Mouse (Mus musculus): Measurements from ENCODE around the gene Cpne4. TPM values are rescaled to one million over a fixed set of nuclear protein-coding genes. Genes with fewer than 3 reads are reported as not detected.
A peak's percentile ranks its signal among the peaks of the same experiment; 100 is the strongest.

The Cpne4 gene
- total and polyA plus RNA-seq, 2 experiments from 2014 or later: 0.14 TPM; not detected in 1

DNA sequence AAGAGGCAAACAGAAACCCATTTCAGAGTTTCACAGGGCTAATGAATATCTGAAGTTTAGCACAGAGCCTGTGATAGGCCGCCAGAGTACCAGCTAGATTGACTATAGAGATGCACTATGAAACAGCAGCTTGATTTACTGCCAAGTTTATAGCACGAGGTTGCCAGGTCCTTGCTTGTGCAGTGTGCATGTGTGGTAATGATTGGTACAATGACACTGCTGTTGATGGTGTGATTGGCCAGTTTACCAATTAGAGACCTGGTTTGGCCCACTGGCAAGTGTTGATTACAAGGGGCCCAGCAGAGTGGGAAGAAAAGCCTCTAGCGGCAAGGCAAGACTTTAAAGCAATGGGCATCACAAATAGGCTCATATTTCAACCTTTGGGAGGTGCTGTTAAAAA is 306.6 kb downstream of the Cpne4 start:
- TF ChIP-seq EP300 (IDR thresholded peaks at IDR 0.05; ENCODE audit: low read depth) (no peak), CTCF (IDR thresholded peaks at IDR 0.05; ENCODE audit: low read depth) (no peak)
- no peak overlapping the region for H3K4me3 ChIP-seq (ENCODE audit: low read depth, low read length)
- no peaks in the 10 kb centered on the region for H3K27me3 ChIP-seq (ENCODE audit: control insufficient read depth, insufficient read depth, low read length)
- no peaks in the 10 kb centered on the region for H3K36me3 ChIP-seq (replicated peaks; ENCODE audit: control insufficient read depth, insufficient read depth, low read length)
- DNase-seq (ENCODE audit: low spot score) (no peak), ATAC-seq (ENCODE audit: insufficient read depth, low read depth) (no peak)
- WGBS: 65% methylated on average over 3 of the region's 3 CpGs
- no peak overlapping the region for H3K4me2 ChIP-seq (ENCODE audit: low read depth, low read length)
- no peak overlapping the region for H3K27ac ChIP-seq (ENCODE audit: low read depth)
- no peaks in the 10 kb centered on the region for H3K4me1 ChIP-seq (ENCODE audit: control insufficient read depth, insufficient read depth)
- H3K9me3 ChIP-seq (replicated peaks; ENCODE audit: control insufficient read depth, low read length): no peaks in the 10 kb centered on the region
- H3K9ac ChIP-seq (replicated peaks; ENCODE audit: low read depth, low read length): no peak overlapping the region

DNA sequence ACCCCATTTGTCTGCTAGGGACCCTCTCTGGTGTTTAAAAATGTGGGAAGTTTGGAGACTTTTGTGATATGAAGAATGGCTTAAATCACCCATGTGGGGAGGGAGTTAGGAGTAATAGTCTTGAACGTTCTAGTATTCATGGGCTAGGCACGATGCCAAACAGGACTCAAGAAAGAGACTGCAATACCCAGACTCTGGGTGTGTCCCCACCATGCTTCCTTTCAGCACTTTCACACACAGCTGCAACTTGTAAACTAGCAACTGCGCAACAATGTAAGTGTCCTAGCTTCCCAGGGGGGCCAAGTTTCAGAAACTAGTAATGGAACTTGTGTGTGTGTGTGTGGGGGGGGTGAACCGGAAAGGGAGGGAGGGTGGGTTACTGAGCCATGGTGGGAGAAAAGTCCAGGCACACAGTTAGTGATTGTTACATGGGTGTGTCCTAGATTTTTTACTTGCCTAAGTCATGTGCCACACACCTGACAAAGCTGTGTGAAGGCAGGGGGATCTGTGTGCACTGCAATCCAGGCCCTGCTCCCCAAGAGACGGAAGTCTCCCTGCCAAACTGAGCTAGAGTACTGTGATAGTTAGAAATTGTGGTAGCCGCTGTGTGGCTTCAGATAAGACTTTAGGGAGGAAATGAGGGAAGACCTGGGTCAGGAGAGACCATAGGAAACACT is 307.3 kb downstream of the Cpne4 start:
- Histone ChIP-seq H3K4me1 (ENCODE audit: control insufficient read depth, insufficient read depth) (no peaks in the 10 kb centered on the region), H3K27me3 (ENCODE audit: control insufficient read depth, insufficient read depth, low read length) (no peaks in the 10 kb centered on the region), H3K4me2 (ENCODE audit: low read depth, low read length) (no peak overlapping the region), H3K36me3 (replicated peaks; ENCODE audit: control insufficient read depth, insufficient read depth, low read length) (no peaks in the 10 kb centered on the region), H3K27ac (ENCODE audit: low read depth) (no peak overlapping the region), H3K4me3 (ENCODE audit: low read depth, low read length) (no peak overlapping the region), H3K9me3 (replicated peaks; ENCODE audit: control insufficient read depth, low read length) (no peaks in the 10 kb centered on the region), H3K9ac (replicated peaks; ENCODE audit: low read depth, low read length) (no peak overlapping the region)
- peak; percentile 19 for DNase-seq (ENCODE audit: low spot score)
- WGBS: 51% methylated on average over 6 of the region's 6 CpGs
- ATAC-seq (ENCODE audit: insufficient read depth, low read depth): peak; percentile 33
- TF ChIP-seq EP300 (IDR thresholded peaks at IDR 0.05; ENCODE audit: low read depth) (no peak), CTCF (IDR thresholded peaks at IDR 0.05; ENCODE audit: low read depth) (no peak)

DNA sequence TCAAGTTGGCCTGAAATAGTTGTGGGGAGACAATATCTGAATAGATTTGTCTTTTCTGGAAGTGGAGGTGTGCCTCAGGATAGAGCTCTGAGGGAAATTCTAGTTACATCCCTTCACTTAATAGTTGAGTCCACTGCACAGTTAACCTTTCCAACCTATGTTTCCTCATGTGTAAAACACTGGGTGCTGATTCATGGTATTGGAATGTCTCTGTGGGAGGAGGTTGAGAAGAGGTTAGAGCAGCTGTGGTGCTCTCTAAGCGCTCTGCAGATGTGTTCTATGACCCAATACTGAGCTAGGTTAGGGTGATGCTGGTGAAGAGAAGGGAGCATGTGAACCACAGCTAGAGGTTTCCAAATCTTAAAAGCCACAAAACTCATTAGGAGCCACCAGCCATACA is 318.7 kb downstream of the Cpne4 start:
- H3K27me3 ChIP-seq (ENCODE audit: control insufficient read depth, insufficient read depth, low read length): no peaks in the 10 kb centered on the region
- no peak overlapping the region for H3K4me2 ChIP-seq (ENCODE audit: low read depth, low read length)
- DNase-seq (ENCODE audit: low spot score) (no peak), ATAC-seq (ENCODE audit: insufficient read depth, low read depth) (no peak)
- no peak overlapping the region for H3K9ac ChIP-seq (replicated peaks; ENCODE audit: low read depth, low read length)
- no peaks in the 10 kb centered on the region for H3K9me3 ChIP-seq (replicated peaks; ENCODE audit: control insufficient read depth, low read length)
- no peak overlapping the region for H3K27ac ChIP-seq (ENCODE audit: low read depth)
- TF ChIP-seq EP300 (IDR thresholded peaks at IDR 0.05; ENCODE audit: low read depth): no peak
- no peak for TF ChIP-seq CTCF (IDR thresholded peaks at IDR 0.05; ENCODE audit: low read depth)
- H3K36me3 ChIP-seq (replicated peaks; ENCODE audit: control insufficient read depth, insufficient read depth, low read length): no peaks in the 10 kb centered on the region
- no peak overlapping the region for H3K4me3 ChIP-seq (ENCODE audit: low read depth, low read length)
- no peaks in the 10 kb centered on the region for H3K4me1 ChIP-seq (ENCODE audit: control insufficient read depth, insufficient read depth)
- 45% methylated on average over 1 of the region's 1 CpGs for WGBS

DNA sequence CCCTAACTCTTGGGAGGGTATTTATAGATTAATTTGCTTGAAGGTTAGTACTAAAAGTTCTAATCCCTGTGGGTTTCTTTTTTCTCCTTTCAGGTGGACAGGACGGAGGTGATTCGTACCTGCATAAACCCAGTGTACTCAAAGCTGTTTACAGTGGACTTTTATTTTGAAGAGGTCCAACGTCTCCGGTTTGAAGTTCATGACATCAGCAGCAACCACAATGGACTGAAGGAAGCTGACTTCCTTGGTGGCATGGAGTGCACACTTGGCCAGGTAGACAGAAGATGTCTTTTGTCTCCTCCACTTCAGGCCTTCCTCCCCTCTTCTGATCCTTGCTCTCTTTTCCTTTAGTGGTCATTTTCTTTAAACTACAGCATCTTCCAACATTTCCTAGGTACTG is 325.5 kb downstream of the Cpne4 start:
- H3K9ac ChIP-seq (replicated peaks; ENCODE audit: low read depth, low read length): no peak overlapping the region
- H3K27ac ChIP-seq (ENCODE audit: low read depth): no peak overlapping the region
- H3K4me2 ChIP-seq (ENCODE audit: low read depth, low read length): no peak overlapping the region
- no peak for ATAC-seq (ENCODE audit: insufficient read depth, low read depth)
- no peak overlapping the region for H3K4me3 ChIP-seq (ENCODE audit: low read depth, low read length)
- no peaks in the 10 kb centered on the region for H3K27me3 ChIP-seq (ENCODE audit: control insufficient read depth, insufficient read depth, low read length)
- H3K9me3 ChIP-seq (replicated peaks; ENCODE audit: control insufficient read depth, low read length): no peaks in the 10 kb centered on the region
- no peak for DNase-seq (ENCODE audit: low spot score)
- 73% methylated on average over 4 of the region's 4 CpGs for WGBS
- TF ChIP-seq EP300 (IDR thresholded peaks at IDR 0.05; ENCODE audit: low read depth) (no peak), CTCF (IDR thresholded peaks at IDR 0.05; ENCODE audit: low read depth) (no peak)
- no peaks in the 10 kb centered on the region for H3K4me1 ChIP-seq (ENCODE audit: control insufficient read depth, insufficient read depth)
- no peaks in the 10 kb centered on the region for H3K36me3 ChIP-seq (replicated peaks; ENCODE audit: control insufficient read depth, insufficient read depth, low read length)

DNA sequence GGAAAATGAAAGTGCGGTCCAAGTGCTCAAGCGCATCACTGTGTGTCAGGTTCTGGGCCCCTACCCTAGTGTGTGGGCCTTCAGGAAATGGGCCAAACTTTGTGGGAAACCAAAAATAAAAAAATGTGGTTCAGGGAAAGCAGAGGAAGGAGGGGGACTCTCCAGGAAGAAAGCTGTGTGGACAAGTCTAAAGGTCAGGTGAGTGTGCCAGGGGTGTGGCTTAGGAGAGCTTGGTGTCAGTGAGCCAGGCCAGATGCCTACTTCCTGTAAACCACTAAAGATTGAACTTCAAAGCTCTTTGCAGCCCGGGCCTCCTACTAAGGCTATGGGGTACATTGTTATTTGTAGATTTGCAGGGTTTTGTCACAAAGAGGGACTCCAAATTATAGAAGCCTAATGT is 327.1 kb downstream of the Cpne4 start:
- Histone ChIP-seq H3K36me3 (replicated peaks; ENCODE audit: control insufficient read depth, insufficient read depth, low read length) (no peaks in the 10 kb centered on the region), H3K4me2 (ENCODE audit: low read depth, low read length) (no peak overlapping the region), H3K9ac (replicated peaks; ENCODE audit: low read depth, low read length) (no peak overlapping the region), H3K4me1 (ENCODE audit: control insufficient read depth, insufficient read depth) (no peaks in the 10 kb centered on the region), H3K27me3 (ENCODE audit: control insufficient read depth, insufficient read depth, low read length) (no peaks in the 10 kb centered on the region), H3K27ac (ENCODE audit: low read depth) (no peak overlapping the region), H3K4me3 (ENCODE audit: low read depth, low read length) (no peak overlapping the region), H3K9me3 (replicated peaks; ENCODE audit: control insufficient read depth, low read length) (no peaks in the 10 kb centered on the region)
- TF ChIP-seq CTCF (IDR thresholded peaks at IDR 0.05; ENCODE audit: low read depth) (no peak), EP300 (IDR thresholded peaks at IDR 0.05; ENCODE audit: low read depth) (no peak)
- WGBS: 54% methylated on average over 3 of the region's 3 CpGs
- ATAC-seq (ENCODE audit: insufficient read depth, low read depth) (no peak), DNase-seq (ENCODE audit: low spot score) (no peak)

DNA sequence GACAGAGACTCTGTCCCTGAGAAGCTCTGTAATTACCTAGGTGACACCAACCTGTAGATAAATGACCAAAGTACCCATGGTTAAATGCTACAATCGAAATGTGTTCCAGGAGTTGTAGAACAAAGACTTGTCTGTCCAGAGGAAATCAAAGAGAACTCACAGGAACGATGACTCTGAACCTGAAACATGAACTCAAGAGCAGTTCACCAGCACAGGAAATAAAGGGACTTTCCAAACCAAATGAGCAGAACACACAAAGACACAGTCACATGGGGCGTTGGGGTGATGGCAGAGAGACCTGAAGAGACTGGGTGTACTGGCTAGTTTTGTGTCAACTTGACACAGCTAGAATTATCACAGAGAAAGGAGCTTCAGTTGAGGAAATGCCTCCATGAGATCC is 329.9 kb downstream of the Cpne4 start:
- H3K4me2 ChIP-seq (ENCODE audit: low read depth, low read length): no peak overlapping the region
- no peaks in the 10 kb centered on the region for H3K4me1 ChIP-seq (ENCODE audit: control insufficient read depth, insufficient read depth)
- H3K4me3 ChIP-seq (ENCODE audit: low read depth, low read length): no peak overlapping the region
- no peaks in the 10 kb centered on the region for H3K9me3 ChIP-seq (replicated peaks; ENCODE audit: control insufficient read depth, low read length)
- no peak for DNase-seq (ENCODE audit: low spot score)
- H3K27me3 ChIP-seq (ENCODE audit: control insufficient read depth, insufficient read depth, low read length): no peaks in the 10 kb centered on the region
- no peak for ATAC-seq (ENCODE audit: insufficient read depth, low read depth)
- no peaks in the 10 kb centered on the region for H3K36me3 ChIP-seq (replicated peaks; ENCODE audit: control insufficient read depth, insufficient read depth, low read length)
- WGBS: 51% methylated on average over 3 of the region's 3 CpGs
- no peak overlapping the region for H3K27ac ChIP-seq (ENCODE audit: low read depth)
- no peak overlapping the region for H3K9ac ChIP-seq (replicated peaks; ENCODE audit: low read depth, low read length)
- TF ChIP-seq CTCF (IDR thresholded peaks at IDR 0.05; ENCODE audit: low read depth) (no peak), EP300 (IDR thresholded peaks at IDR 0.05; ENCODE audit: low read depth) (no peak)
